Mouse (Mus musculus) cerebellum, adult 2 months (tissue): Measurements from ENCODE around the gene Gm19426. TPM values are rescaled to one million over a fixed set of nuclear protein-coding genes. Genes with fewer than 3 reads are reported as not detected.

Experiments
- DNase-seq, 2 experiments: peaks; one replicate each; pipeline ENCODE4 v3.0.0; 2021
- H3K27ac ChIP-seq: fragments of 200-500 bp; 2 replicates; pipeline ENCODE4 v1.5.1; 2012; ENCODE audit warnings: low read length, control low read depth, inconsistent platforms; ENCODE audit not compliant: insufficient read depth
- H3K27me3 ChIP-seq: fragments of 200-500 bp; 2 replicates; pipeline ENCODE4 v1.6.1; 2012; ENCODE audit warnings: inconsistent platforms, mild to moderate bottlenecking, low read length, moderate library complexity; ENCODE audit not compliant: control insufficient read depth, insufficient read depth
- H3K4me1 ChIP-seq: fragments of 200-500 bp; 2 replicates; pipeline ENCODE4 v1.6.1; 2011; ENCODE audit warnings: low read length; ENCODE audit not compliant: control insufficient read depth, insufficient read depth
- H3K4me3 ChIP-seq: fragments of 200-500 bp; replicated peaks from 2 replicates; pipeline ENCODE3; 2011; ENCODE audit warnings: mild to moderate bottlenecking, low read depth, low read length, control low read depth; ENCODE audit not compliant: insufficient read depth
- CTCF ChIP-seq: fragments of 200-500 bp; IDR thresholded peaks from 2 replicates; pipeline ENCODE4 v1.5.1; 2011; ENCODE audit warnings: low read depth, mild to moderate bottlenecking, control low read depth, low read length, moderate library complexity, borderline replicate concordance; ENCODE audit not compliant: insufficient read depth
- POLR2A ChIP-seq: fragments of 200-500 bp; IDR thresholded peaks from 2 replicates; pipeline ENCODE4 v1.6.1; 2011; ENCODE audit warnings: low read length, control low read depth, borderline replicate concordance; ENCODE audit not compliant: insufficient read depth
- WGBS: fragments of 180-500 bp; shearing (Covaris S2); methylation state at CpG from one replicate; pipeline ENCODE4 v1.1.7; 2018; 5-methylcytosine and 5-hydroxymethylcytosine counted together
- polyA plus RNA-seq: library from polyadenylated mRNA; depleted of rRNA; stranded (reverse); fragments of >200 nt; gene quantifications from 2 replicates; pipeline ENCODE4 v1.2.3, GENCODE M21; 2012

The Gm19426 gene
- polyA plus RNA-seq, 1 experiment = 3.4 TPM

GRCm38 (mm10) chr2:84762295-84762694 lies 18.8 kb upstream of the Gm19426 start:
- WGBS = 56% methylated on average over 4 of the region's 4 CpGs

GRCm38 (mm10) chr2:84761840-84762239 lies 18.4 kb upstream of the Gm19426 start:
- no peak overlapping the region for H3K4me3 ChIP-seq
- no peaks in the 10 kb centered on the region for H3K4me1 ChIP-seq
- H3K27ac ChIP-seq = no peak overlapping the region
- 84% methylated on average over 1 of the region's 1 CpGs for WGBS
- DNase-seq = no peak
- TF ChIP-seq POLR2A (no peak), CTCF (no peak)
- no peaks in the 10 kb centered on the region for H3K27me3 ChIP-seq

More at GRCm38 (mm10) chr2:84762295-84762694, 18.8 kb upstream of the Gm19426 start:
- Histone ChIP-seq H3K4me1 (no peaks in the 10 kb centered on the region), H3K27me3 (no peaks in the 10 kb centered on the region), H3K4me3 (no peak overlapping the region), H3K27ac (no peak overlapping the region)
- TF ChIP-seq POLR2A (no peak), CTCF (no peak)
- DNase-seq = no peak

GRCm38 (mm10) chr2:84761309-84761708 lies 17.9 kb upstream of the Gm19426 start:
- no peak for DNase-seq
- 80% methylated on average over 3 of the region's 3 CpGs for WGBS
- H3K27ac ChIP-seq = no peak overlapping the region
- no peaks in the 10 kb centered on the region for H3K4me1 ChIP-seq
- no peaks in the 10 kb centered on the region for H3K27me3 ChIP-seq
- no peak overlapping the region for H3K4me3 ChIP-seq
- no peak for TF ChIP-seq POLR2A
- no peak for TF ChIP-seq CTCF

GRCm38 (mm10) chr2:84760777-84761176 lies 17.3 kb upstream of the Gm19426 start:
- no peaks in the 10 kb centered on the region for H3K27me3 ChIP-seq
- H3K4me3 ChIP-seq = no peak overlapping the region
- H3K27ac ChIP-seq = no peak overlapping the region
- TF ChIP-seq CTCF (no peak), POLR2A (no peak)
- 29% methylated on average over 8 of the region's 8 CpGs for WGBS
- DNase-seq = no peak
- H3K4me1 ChIP-seq = no peaks in the 10 kb centered on the region

GRCm38 (mm10) chr2:84758542-84759127 lies 15.2 kb upstream of the Gm19426 start:
- Histone ChIP-seq H3K4me3 (no peak overlapping the region), H3K4me1 (no peaks in the 10 kb centered on the region), H3K27me3 (no peaks in the 10 kb centered on the region), H3K27ac (no peak overlapping the region)
- TF ChIP-seq POLR2A (no peak), CTCF (peak; percentile 52; the same call in 1 of the 2 replicates)
- peak; percentile 22 to 69 for DNase-seq
- WGBS = under 1% methylated on average over 2 of the region's 2 CpGs

- no peak for DNase-seq
- Histone ChIP-seq H3K4me1 (no peaks in the 10 kb centered on the region), H3K27me3 (no peaks in the 10 kb centered on the region), H3K27ac (no peak overlapping the region), H3K4me3 (no peak overlapping the region)
- TF ChIP-seq CTCF = no peak
- no peak for TF ChIP-seq POLR2A
- WGBS = 42% methylated on average over 7 of the region's 7 CpGs
Measured at GRCm38 (mm10) chr2:84757026-84757682, 13.7 kb upstream of the Gm19426 start.

- no peak overlapping the region for H3K27ac ChIP-seq
- no peaks in the 10 kb centered on the region for H3K4me1 ChIP-seq
- DNase-seq = no peak
- no peak overlapping the region for H3K4me3 ChIP-seq
- no peaks in the 10 kb centered on the region for H3K27me3 ChIP-seq
- WGBS = 92% methylated on average over 5 of the region's 5 CpGs
- TF ChIP-seq POLR2A (no peak), CTCF (no peak)
Measured at GRCm38 (mm10) chr2:84756245-84756644, 12.8 kb upstream of the Gm19426 start.

GRCm38 (mm10) chr2:84750115-84750514 lies 6.7 kb upstream of the Gm19426 start:
- no peak for DNase-seq
- Histone ChIP-seq H3K27ac (no peak overlapping the region), H3K4me3 (no peak overlapping the region), H3K27me3 (no peaks in the 10 kb centered on the region), H3K4me1 (no peaks in the 10 kb centered on the region)
- no peak for TF ChIP-seq POLR2A
- no peak for TF ChIP-seq CTCF
- WGBS = 51% methylated on average over 6 of the region's 6 CpGs
